Mouse (Mus musculus): ENCODE results near the gene Morf4l2.
"Not testable (repeated sequence)": the region's sequence is repeated elsewhere in the genome, so short reads cannot be mapped to it uniquely, and the experiment has no call there.

The Morf4l2 gene

DNA sequence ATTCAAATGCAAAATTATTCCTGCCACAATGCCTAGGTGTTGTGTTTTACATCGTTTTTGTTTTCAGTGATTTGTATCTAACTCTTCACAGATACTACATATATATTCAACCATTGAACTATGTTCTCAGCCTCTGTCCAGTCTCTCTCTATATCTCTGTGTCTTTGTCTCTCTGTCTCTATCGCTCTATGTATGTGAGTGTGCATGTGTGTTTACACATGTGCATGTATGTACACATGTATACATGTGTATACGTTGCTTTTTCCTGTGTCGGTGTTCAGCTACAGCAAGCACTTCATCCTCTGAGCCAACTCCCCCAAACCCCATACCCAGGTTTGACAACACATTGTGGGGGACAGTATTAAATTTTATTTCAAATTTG is 51.2 kb downstream of the Morf4l2 start:
- DNase-seq: no peak

DNA sequence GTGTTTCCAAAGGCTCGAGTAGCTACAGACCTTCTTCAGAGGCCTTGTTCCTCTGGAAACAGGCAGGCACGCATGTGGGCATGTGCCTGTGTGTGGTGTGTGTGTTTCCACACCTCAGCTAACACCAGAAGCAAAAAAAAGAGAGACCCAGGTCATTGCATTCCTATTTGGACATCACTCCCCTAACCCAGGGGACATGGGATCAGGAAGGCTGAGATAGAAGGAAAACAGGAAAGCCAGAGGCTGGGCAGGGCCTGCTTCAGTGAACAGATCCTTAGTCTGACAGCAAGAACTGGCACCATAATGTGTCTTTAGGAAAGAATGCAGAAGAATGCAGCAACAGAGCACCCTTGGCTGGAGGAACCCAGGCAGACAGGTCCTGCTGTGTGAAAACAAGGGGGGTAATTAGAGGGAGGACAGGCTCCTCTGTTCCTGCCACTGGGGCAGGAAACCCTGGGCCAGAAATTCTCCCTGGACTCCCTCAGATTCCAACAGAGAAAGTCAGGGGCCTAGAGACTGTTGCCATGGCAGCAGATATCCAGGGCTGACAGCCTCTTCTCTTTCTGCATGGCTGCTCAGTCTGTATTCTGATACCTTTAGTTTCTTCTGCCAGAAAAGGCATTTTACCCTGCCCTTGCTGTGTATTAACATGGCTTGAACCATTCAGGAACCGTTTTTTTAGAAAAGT is 51.7 kb downstream of the Morf4l2 start:
- not testable (repeated sequence) for DNase-seq

All from B cell, adult 2 months (primary cell).